Mouse (Mus musculus) C2C12 (cell line): ENCODE results near the gene Prm3. TPM values are rescaled to one million over a fixed set of nuclear protein-coding genes. Genes with fewer than 3 reads are reported as not detected.

Source experiments
- H3K27me3 ChIP-seq: one replicate; pipeline ENCODE4 v1.6.1; 2011; ENCODE audit not compliant: control insufficient read depth, insufficient read depth, insufficient read length
- H3K36me3 ChIP-seq: one replicate; pipeline ENCODE4 v1.6.1; 2011; ENCODE audit not compliant: control insufficient read depth, insufficient read depth
- H3K4me3 ChIP-seq: one replicate; pipeline ENCODE4 v1.5.1; 2011; ENCODE audit warnings: mild to moderate bottlenecking, control low read depth; ENCODE audit not compliant: poor library complexity, insufficient read depth, severe bottlenecking
- H3K79me2 ChIP-seq: one replicate; pipeline ENCODE4 v1.6.1; 2011; ENCODE audit not compliant: control insufficient read depth, insufficient read depth
- H3K79me3 ChIP-seq: one replicate; pipeline ENCODE4 v1.6.1; 2011; ENCODE audit warnings: low read depth, control low read depth
- H3ac ChIP-seq: one replicate; pipeline ENCODE3; 2011; ENCODE audit warnings: low read depth; ENCODE audit not compliant: control insufficient read depth, insufficient read length
- CEBPB ChIP-seq: IDR thresholded peaks from one replicate; pipeline ENCODE4 v1.6.1; 2011; ENCODE audit warnings: low read depth, mild to moderate bottlenecking, control low read depth, moderate library complexity
- CTCF ChIP-seq: IDR thresholded peaks from one replicate; pipeline ENCODE4 v1.5.1; 2011; ENCODE audit not compliant: control insufficient read depth, insufficient read depth, insufficient read length
- FOSL1 ChIP-seq: IDR thresholded peaks from one replicate; pipeline ENCODE4 v1.8.0; 2011; ENCODE audit warnings: mild to moderate bottlenecking, low read length; ENCODE audit not compliant: poor library complexity, insufficient read depth, severe bottlenecking
- MAX ChIP-seq: IDR thresholded peaks from one replicate; pipeline ENCODE4 v1.6.1; 2011; ENCODE audit warnings: mild to moderate bottlenecking, control low read depth
- MYOD1 ChIP-seq: IDR thresholded peaks from one replicate; pipeline ENCODE4 v1.6.1; 2011; ENCODE audit warnings: low read depth; ENCODE audit not compliant: control insufficient read depth, insufficient read length
- MYOG ChIP-seq: IDR thresholded peaks from one replicate; pipeline ENCODE4 v1.6.1; 2011; ENCODE audit not compliant: control insufficient read depth, insufficient read length; ENCODE audit errors: extremely low read depth
- USF1 ChIP-seq: IDR thresholded peaks from one replicate; pipeline ENCODE4 v1.6.1; 2011; ENCODE audit warnings: low read depth, mild to moderate bottlenecking, control low read depth, moderate library complexity
- polyA plus RNA-seq: library from polyadenylated mRNA; unstranded; fragments of >200 nt; fragmentation: generic; extraction: Trizol; gene quantifications from one replicate; pipeline ENCODE4 v1.2.1, GENCODE M21; 2012; ENCODE audit warnings: missing spikeins

Prm3 gene
- polyA plus RNA-seq, 1 experiment: not detected

DNA sequence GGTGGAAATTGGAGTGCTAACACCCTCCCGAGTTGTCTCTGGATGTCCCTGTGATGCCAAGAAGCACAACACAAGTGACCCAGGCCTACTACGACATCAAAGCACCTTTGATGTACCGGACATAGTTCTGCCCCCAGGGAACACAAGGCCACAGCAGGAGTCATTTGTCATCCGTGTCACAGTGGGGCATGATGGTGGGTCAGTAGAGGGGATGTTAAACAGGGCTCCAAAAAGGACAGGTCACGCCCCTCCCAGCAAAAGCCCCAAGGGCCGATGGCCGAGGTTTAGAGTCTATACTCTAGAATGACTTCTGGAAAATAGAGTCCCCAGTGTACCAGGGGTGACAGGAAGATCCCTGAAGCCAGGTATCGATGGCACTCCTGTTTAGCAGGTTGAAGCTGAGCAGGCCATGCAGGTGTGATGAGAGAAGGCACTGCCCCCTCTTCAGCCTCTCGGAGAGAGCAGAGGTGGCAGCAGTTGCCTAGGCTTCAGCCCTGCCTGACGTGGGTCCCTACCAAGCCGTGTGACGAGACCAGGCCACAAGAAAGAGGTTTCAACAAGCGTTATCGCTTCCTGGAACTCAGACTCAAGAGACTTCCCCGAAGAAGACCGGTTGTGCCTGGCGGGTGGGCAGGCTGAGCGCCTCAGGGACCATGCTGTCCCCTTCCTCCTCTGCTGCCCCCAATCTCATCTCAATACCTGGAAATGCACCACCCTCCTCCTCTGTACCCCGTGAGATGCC, 18.8 kb downstream of the Prm3 start:
- no peak overlapping the region for H3K4me3 ChIP-seq
- H3K79me3 ChIP-seq: no peaks in the 10 kb centered on the region
- no peaks in the 10 kb centered on the region for H3K79me2 ChIP-seq
- TF ChIP-seq CEBPB: no peak
- TF ChIP-seq MAX: no peak
- no peak for TF ChIP-seq USF1
- no peak for TF ChIP-seq CTCF
- TF ChIP-seq MYOG: no peak
- TF ChIP-seq FOSL1: no peak
- TF ChIP-seq MYOD1: no peak
- H3ac ChIP-seq: no peak overlapping the region
- H3K36me3 ChIP-seq: no peaks in the 10 kb centered on the region
- no peaks in the 10 kb centered on the region for H3K27me3 ChIP-seq

DNA sequence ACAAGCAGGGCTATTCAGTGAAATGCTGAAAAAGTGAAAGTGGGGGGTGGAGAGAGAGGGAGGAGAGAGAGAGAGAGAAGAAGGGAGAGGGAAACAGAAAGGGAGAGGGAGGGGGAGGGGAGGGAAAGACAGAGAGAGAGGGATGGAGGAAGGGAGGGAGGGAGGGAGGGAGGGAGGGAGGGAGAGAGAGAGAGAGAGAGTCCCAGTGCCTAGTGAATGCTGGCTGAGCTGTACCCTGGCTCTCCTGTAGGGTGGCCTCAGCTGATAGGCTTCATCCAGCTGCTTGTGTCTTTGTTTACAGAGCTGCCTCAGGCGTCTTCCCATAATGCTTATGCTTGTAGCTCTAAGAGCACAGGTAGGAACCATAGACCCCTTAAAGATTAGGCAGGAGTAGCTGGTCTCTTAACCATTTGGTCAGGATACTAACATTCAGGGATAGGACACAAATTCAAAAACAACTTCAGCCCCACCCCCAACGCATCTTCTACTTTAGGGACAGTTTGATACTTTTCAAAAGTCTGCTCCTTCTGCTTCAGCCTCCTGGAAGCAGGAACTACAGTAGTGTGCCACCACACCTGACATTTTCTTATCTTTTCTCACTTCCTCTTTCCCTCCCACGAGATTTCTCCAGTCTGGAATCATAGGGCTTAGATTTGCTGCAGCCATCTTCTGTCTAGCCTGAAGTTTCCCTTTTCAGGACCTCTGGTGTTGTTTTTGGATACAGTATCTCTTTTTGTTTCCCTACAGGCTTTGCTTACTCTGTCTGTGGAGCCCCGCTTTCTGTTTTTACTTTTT, 20.0 kb downstream of the Prm3 start:
- no peak overlapping the region for H3K4me3 ChIP-seq
- no peaks in the 10 kb centered on the region for H3K36me3 ChIP-seq
- H3K79me3 ChIP-seq: no peaks in the 10 kb centered on the region
- H3K27me3 ChIP-seq: no peaks in the 10 kb centered on the region
- TF ChIP-seq USF1: no peak
- TF ChIP-seq CEBPB: no peak
- no peak for TF ChIP-seq MYOG
- TF ChIP-seq FOSL1: no peak
- TF ChIP-seq CTCF: no peak
- TF ChIP-seq MYOD1: no peak
- TF ChIP-seq MAX: no peak
- no peaks in the 10 kb centered on the region for H3K79me2 ChIP-seq
- H3ac ChIP-seq: no peak overlapping the region

DNA sequence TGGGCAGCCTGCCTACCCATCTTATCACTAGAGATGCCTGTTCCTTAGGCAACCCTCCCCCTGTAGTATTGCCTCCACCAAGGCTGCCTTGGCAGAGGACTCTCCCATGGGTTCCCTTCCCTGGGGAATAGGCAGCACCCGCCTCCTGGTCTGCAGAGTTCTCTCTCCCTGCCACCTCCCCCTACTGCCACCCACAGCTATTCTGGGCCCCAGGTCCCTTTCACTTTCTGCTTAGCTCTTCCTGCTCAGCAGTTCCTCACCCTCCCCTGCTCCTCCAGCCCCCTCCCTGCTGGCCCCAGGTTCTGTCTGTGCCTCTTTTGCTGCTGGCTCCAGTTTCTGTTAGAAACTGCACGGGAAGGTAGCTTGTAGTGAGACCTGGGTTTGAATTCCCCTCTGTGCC, 21.1 kb downstream of the Prm3 start:
- Histone ChIP-seq H3K4me3 (no peak overlapping the region), H3K27me3 (no peaks in the 10 kb centered on the region), H3K36me3 (no peaks in the 10 kb centered on the region), H3K79me3 (no peaks in the 10 kb centered on the region), H3ac (no peak overlapping the region), H3K79me2 (no peaks in the 10 kb centered on the region)
- TF ChIP-seq MYOG (no peak), CEBPB (no peak), FOSL1 (no peak), MYOD1 (no peak), USF1 (no peak), CTCF (no peak), MAX (no peak)

DNA sequence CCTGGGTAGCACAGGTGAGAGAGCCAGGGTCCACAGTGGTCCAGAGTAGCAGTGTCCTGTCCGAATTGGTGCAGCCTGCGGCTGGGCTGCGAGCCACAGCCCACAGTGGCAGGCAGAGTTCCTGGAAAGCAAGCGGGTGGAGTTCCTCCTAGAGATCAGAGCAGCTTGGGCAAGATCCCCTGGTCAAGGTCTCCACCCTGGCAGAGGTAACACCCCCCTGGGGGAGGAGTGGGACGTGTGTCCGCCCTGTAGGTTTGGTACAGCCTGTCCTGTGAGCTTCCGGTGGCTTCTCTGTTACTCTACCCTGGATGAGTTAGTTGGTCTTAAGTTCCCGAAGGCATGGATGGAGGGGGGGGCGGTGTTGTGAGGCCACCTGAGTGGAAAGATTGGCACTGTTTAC, 21.9 kb downstream of the Prm3 start:
- Histone ChIP-seq H3K27me3 (no peaks in the 10 kb centered on the region), H3K79me2 (no peaks in the 10 kb centered on the region), H3K79me3 (no peaks in the 10 kb centered on the region), H3ac (no peak overlapping the region), H3K4me3 (no peak overlapping the region), H3K36me3 (no peaks in the 10 kb centered on the region)
- TF ChIP-seq USF1 (no peak), MYOG (no peak), CEBPB (no peak), MAX (no peak), MYOD1 (no peak), FOSL1 (no peak), CTCF (no peak)

DNA sequence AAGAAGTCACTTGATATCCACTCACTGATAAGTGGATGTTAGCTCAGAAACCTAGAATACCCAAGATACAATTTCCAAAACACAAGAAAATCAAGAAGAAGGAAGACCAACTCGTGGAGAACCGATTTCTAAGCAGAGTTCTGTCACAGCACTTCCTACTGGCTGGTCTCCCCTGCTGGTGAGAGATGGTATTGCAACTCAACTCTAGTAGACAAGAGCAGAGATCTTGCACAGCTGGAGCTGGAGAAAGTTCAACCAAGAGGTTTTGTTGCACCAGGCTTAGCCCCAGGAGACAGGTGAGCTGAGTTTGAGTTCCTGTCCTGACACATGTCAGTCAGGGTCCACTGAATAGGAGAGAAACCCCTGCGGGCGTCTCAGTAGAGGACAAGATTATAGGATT, 23.6 kb downstream of the Prm3 start:
- H3ac ChIP-seq: no peak overlapping the region
- H3K27me3 ChIP-seq: no peaks in the 10 kb centered on the region
- H3K36me3 ChIP-seq: no peaks in the 10 kb centered on the region
- no peaks in the 10 kb centered on the region for H3K79me2 ChIP-seq
- H3K79me3 ChIP-seq: no peaks in the 10 kb centered on the region
- TF ChIP-seq CTCF: no peak
- no peak for TF ChIP-seq MAX
- no peak for TF ChIP-seq USF1
- no peak for TF ChIP-seq MYOD1
- TF ChIP-seq FOSL1: no peak
- TF ChIP-seq MYOG: no peak
- TF ChIP-seq CEBPB: no peak
- no peak overlapping the region for H3K4me3 ChIP-seq
